Mouse (Mus musculus) erythroblast, embryonic 14.5 days (primary cell): Measurements from ENCODE around the gene Ppp2r5a.

Experiments
- GATA1 ChIP-seq: IDR thresholded peaks from 2 replicates; pipeline ENCODE4 v1.6.1; 2012; ENCODE audit warnings: low read length, inconsistent platforms, mixed read lengths
- TAL1 ChIP-seq: IDR thresholded peaks from 3 replicates; pipeline ENCODE4 v1.6.1; 2012; ENCODE audit warnings: low read length, inconsistent platforms, mixed read lengths

GRCm38 (mm10) chr1:191380843-191381242, 22.2 kb downstream of the Ppp2r5a start:
- TF ChIP-seq GATA1 (no peak), TAL1 (no peak)
